16 mouse cellular contexts compared by ENCODE assay signal in genomic region chr2:148133811-148134210, GRCm38 (mm10).
"Had no signal": no experiment of that assay in that cellular context is flagged by ENCODE, and none has a peak within 500 bp of the region (broad histone marks: within the 10 kb centered on the region; RNA-seq: fewer than 3 reads in every experiment).

No protein-coding gene starts in this region.

- H3K4me1 ChIP-seq: intestine, embryonic 15.5 days; limb, embryonic 12.5 days; liver, embryonic 13.5 days; lung, embryonic 15.5 days; megakaryocyte, embryonic 14.5 days; midbrain, embryonic 15.5 days; neural tube, embryonic 12.5 days had no signal

- H3K4me3 ChIP-seq: intestine, embryonic 15.5 days; limb, embryonic 12.5 days; liver, embryonic 13.5 days; lung, embryonic 15.5 days; megakaryocyte, embryonic 14.5 days; midbrain, embryonic 15.5 days; neural tube, embryonic 12.5 days had no signal

- H3K27me3 ChIP-seq: intestine, embryonic 15.5 days; liver, embryonic 13.5 days; lung, embryonic 15.5 days; megakaryocyte, embryonic 14.5 days; midbrain, embryonic 15.5 days; neural tube, embryonic 12.5 days had no signal

- H3K4me2 ChIP-seq: intestine, embryonic 15.5 days; limb, embryonic 12.5 days; liver, embryonic 13.5 days; lung, embryonic 15.5 days; midbrain, embryonic 11.5 days; midbrain, embryonic 15.5 days; neural tube, embryonic 12.5 days had no signal

- H3K9me3 ChIP-seq: intestine, embryonic 15.5 days; limb, embryonic 12.5 days; liver, embryonic 13.5 days; lung, embryonic 15.5 days; midbrain, embryonic 15.5 days; neural tube, embryonic 12.5 days had no signal

- H3K36me3 ChIP-seq: intestine, embryonic 15.5 days; limb, embryonic 12.5 days; liver, embryonic 13.5 days; lung, embryonic 15.5 days; midbrain, embryonic 15.5 days; neural tube, embryonic 12.5 days had no signal

- H3K27ac ChIP-seq: intestine, embryonic 15.5 days; limb, embryonic 12.5 days; liver, embryonic 13.5 days; lung, embryonic 15.5 days; macrophage; midbrain, embryonic 15.5 days; neural tube, embryonic 12.5 days had no signal

- DNase-seq: layer of hippocampus, adult 9-11 months; layer of hippocampus, postnatal 36 days; liver; liver, embryonic 13.5 days; liver, postnatal 0 days; lung, postnatal 14 days; thymus, adult 18-20 months; thymus, postnatal 14 days had no signal

- H3K9ac ChIP-seq: intestine, embryonic 15.5 days; limb, embryonic 12.5 days; liver, embryonic 13.5 days; liver, postnatal 0 days; lung, embryonic 15.5 days; midbrain, embryonic 15.5 days; neural tube, embryonic 12.5 days had no signal

- ATAC-seq: intestine, embryonic 15.5 days; liver, postnatal 0 days; midbrain, embryonic 15.5 days had no signal
